10 mouse cellular contexts compared by ENCODE assay signal in genomic region chr17:11315675-11316074, GRCm38 (mm10).
"Had no signal": no experiment of that assay in that cellular context is flagged by ENCODE, and none has a peak within 500 bp of the region (broad histone marks: within the 10 kb centered on the region; RNA-seq: fewer than 3 reads in every experiment).

No protein-coding gene starts in this region.

- DNase-seq: kidney, postnatal 25 days; lung, adult 18-20 months; thymus, postnatal 14 days had no signal

- H3K27ac ChIP-seq: left cerebral cortex, adult 2 months; limb, embryonic 13.5 days; liver, embryonic 14.5 days; midbrain, embryonic 13.5 days; neural tube, embryonic 12.5 days; stomach, postnatal 0 days had no signal

- H3K27me3 ChIP-seq: limb, embryonic 13.5 days; midbrain, embryonic 13.5 days; neural tube, embryonic 12.5 days had no signal

- ATAC-seq: midbrain, embryonic 13.5 days had no signal

- H3K36me3 ChIP-seq: limb, embryonic 13.5 days; midbrain, embryonic 13.5 days; neural tube, embryonic 12.5 days had no signal

- H3K4me1 ChIP-seq: neural tube, embryonic 12.5 days had no signal

- H3K4me3 ChIP-seq: left cerebral cortex, adult 2 months; limb, embryonic 13.5 days; midbrain, embryonic 13.5 days; myocyte; neural tube, embryonic 12.5 days had no signal
